Mouse (Mus musculus): ENCODE results near the gene Pwp2.
"Not testable (repeated sequence)": the region's sequence is repeated elsewhere in the genome, so short reads cannot be mapped to it uniquely, and the experiment has no call there.

The Pwp2 gene

DNA sequence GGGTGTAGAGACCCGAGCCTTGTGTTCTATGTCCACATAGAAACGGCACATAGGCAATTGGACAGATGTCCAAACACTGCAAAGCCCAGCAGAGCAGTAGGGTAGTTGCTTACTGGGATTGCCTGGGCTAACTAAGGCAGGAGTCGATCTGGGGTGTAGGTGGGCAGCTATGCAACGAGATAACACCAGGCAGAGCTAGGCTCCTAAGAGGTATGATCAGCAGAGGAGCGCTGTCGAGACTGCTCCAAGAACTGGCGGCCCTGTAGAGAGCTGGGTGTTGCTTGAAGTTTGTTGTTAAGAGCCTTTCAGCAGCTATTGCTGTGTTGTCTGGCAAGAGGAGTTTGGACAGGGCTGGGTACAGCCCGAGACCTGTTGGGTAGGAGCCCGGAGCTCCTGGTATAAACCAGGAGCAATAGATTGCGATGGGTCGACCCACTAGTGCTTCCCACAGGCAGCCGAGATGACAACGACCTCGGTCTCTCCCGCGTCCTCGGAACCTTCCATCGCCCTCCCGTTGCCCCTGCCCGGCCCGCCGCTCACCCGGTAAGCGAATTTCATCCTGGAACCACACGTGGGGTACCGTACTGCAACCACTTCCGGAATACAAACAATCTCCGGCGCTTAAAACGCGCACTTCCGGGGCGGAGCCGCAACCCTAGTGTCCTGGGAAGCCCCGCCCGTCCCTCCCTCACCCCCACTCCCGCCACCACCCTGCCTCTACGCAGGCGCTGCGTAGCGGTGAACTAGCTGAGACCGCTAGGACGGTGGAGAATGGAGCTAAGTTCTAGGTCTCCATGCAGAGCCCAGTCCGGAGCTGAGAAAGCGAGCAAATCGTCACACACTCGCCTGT lies at the start of gene Pwp2:
Gene Pwp2 (minus strand): TSS at position 619 of the 850 bp plus-strand sequence.
- DNase-seq, result peak; percentile 96

DNA sequence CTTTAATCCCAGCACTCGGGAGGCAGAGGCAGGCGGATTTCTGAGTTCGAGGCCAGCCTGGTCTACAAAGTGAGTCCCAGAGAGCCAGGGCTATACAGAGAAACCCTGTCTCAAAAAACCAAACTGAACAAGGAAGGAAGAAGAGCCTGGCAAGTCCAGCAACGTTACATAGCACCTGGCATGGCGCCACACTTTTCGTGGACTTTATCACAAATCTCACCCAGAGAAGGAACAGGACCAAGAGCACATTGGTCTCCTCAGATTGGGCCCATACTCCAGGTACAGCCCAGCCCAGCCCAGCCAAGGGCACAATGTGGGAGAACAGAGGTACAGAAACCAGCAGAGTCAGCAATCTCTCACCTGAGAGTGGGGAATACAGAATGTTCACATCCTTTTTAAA lies 48.8 kb upstream of the Pwp2 start:
- DNase-seq, result no peak

DNA sequence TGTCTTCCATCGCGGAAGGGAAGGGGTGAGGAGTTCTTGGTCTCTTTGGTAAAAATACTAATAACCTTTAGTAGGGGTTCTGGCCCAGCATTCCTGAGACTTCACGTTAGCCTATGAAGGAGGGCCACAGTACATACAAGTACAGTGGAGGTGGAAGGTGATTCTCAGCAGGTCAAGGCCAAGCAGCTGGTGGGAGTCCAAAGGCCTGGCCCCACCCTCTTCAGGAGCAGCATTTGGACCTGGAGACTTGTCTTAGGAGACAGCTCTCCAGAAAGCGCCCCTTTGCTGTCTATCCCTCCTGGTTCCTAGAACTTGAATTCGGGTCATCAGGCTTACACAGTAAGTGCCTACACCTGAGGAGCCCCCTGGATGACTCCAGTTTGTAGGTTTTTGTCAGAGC lies 48.2 kb upstream of the Pwp2 start:
- no peak for DNase-seq

DNA sequence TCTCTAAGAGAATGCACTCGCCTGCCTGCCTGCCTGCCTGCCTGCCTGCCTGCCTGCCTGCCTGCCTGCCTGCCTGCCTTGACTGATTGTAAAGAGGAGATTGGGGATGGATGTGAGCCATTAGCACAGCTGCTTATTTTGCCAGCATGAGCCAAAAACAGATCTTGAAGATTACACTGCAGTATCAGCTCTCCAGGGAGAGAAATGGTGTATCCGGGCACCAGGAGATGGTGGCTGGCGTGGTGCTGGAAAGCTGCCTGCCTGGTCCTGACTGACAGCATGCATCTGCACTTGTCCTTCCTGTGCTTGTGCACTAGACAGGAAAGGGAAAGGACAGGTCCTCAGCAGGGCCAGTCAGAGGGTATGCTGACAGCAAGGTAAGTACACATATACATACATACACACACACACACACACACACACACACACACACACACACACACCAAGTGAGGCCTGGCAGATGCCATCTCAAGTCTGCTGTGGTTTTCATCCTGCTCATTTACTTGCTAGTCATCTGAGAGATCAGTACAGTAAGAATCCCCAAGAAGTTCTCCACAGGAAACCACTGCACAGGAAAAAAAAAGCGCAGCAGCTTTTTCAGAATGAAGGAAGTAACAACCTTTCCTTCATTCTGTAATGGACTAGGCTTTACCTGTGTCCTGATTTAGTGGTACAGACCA lies 47.5 kb upstream of the Pwp2 start:
- DNase-seq, result no peak

DNA sequence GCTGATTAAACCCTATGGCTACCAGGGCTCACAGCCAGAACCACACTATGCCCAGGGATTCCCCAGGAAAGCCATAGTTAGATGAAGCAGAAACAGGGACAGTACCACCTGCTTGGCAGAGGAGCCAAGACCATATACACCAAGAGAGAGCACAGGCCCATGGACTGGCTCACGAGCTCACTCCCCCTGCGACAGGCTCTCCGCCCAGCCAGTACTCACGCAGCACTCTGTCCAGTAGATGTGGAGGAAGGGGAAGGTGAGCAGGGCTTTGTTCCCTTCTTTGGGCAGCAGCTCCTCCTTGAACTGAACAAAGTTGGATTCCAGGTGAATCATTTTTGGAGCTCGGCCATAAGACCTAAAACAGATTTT lies 43.6 kb upstream of the Pwp2 start:
- no peak for DNase-seq

DNA sequence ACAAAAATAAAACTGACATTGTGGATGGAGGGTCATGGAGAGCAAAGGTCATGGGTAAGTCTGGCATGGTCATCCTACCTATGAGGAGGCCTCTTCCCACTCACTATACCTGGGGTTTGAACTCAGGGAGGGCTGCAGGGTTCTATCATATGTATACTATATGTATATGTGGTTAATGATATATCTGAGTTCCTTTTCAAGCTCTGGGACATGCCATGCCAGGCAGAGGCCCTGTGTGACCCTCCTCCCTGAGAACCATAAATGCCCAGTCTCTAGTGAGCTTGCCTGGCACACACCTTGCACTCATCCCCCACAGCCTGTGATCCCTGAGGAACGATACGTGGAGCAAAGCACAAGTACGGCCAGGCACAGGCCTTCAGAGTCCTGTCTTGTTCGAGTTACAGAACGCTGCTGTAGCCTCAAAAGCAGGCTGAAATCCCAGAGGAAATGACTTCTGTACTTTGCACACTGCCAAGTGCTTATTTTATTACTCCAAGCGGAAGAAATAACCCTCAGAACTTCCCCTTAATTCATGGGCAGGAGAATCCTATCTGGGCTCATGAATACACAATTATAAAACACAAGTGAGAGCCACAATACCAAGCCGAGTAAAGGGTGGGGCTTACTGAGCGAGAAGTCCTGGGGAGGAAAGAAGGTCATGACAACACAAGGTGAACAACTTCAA lies 43.1 kb upstream of the Pwp2 start:
- DNase-seq, result peak; percentile 1

DNA sequence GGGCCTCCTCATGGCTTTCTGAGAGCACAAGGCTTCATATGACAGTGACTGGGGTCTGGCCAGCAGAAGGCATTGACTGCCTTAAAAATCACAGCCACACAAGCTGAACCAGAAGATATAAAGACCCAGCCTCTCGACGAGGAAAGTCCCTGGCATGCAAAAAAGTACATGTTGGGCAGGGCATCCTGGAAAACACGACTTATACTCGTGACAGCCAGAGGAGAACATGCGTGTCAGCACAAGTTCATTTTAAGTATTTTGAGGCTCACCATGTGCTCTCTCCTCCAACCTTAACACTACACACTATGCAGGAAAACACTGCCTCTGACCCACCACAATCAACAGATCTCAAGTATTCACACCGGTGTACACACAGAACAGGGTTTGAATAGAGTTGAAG lies 39.2 kb upstream of the Pwp2 start:
- DNase-seq, result no peak

DNA sequence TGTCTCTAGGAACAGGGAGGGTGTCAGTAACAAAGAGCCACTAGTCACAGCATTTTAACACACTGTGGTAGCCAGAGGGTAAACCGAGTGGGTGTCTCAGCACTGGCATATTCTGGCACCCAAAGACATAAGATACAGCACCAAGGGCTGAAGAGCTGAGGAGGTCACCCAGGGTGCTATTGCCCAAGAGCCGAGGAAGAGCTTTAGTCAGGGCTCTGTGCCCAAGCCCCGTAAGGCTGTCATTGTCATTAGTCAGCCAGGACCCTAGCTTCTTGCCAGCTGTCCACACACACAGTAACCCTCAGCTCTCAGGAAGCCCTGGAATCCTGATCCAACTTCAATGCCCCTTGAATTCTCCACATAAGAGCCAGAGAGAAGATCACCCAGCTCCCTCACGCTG lies 38.0 kb upstream of the Pwp2 start:
- DNase-seq, result no peak

DNA sequence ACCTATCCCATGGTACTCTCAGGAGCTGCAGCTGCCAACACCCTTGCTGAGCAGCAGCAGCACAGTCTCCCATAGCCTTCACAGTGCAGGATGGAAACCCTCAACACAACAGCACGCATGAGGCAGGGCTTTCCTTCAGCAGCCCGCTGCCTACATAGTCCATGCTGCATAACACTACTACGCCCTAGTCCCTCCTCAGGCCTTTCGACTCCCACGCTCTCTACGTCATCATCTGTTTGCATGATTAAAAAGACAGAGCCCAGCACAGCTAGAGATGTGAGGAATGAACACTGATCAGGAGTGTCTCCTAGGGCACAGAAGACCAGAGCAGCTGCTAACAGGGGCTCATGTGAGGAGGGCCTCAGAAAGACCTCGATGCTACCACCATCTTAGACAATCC lies 36.4 kb upstream of the Pwp2 start:
- no peak for DNase-seq

DNA sequence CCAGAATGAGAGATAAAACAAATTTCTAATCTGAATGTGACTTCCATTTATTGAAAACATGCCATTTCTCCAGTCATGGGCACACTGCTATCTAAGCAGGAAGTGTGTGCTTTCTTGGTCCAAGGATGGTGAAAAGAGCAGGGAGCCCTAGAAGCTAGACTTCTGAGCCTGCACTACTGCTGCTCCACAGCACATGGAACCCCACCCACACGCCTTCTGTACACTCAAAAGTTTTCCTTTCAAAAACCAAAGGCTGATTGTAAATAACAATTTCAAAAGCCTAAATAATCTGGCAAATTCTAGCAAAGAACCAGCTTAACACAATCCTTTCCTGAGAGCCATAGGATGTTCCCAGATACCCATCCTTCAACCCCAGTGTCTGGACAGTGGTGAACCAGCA lies 34.6 kb upstream of the Pwp2 start:
- no peak for DNase-seq

DNA sequence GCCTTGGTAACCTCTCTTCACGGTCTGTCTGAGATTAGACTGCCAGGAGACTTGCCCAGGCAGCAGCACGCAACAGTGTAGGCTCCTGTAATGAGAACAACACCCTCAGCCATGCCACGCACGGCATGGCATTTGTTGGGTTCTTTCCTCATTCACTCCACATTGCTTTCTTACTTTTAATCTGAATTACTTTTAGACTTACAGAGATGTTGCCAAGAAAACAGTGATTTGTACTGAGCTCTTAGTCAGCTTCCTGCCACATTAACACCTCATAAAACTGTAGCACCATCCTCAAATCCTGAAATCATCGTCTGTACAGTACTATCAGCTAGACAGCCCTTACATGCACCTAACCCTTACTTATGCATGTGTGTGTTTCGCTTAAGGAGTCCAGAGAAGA lies 33.6 kb upstream of the Pwp2 start:
- DNase-seq, result no peak

DNA sequence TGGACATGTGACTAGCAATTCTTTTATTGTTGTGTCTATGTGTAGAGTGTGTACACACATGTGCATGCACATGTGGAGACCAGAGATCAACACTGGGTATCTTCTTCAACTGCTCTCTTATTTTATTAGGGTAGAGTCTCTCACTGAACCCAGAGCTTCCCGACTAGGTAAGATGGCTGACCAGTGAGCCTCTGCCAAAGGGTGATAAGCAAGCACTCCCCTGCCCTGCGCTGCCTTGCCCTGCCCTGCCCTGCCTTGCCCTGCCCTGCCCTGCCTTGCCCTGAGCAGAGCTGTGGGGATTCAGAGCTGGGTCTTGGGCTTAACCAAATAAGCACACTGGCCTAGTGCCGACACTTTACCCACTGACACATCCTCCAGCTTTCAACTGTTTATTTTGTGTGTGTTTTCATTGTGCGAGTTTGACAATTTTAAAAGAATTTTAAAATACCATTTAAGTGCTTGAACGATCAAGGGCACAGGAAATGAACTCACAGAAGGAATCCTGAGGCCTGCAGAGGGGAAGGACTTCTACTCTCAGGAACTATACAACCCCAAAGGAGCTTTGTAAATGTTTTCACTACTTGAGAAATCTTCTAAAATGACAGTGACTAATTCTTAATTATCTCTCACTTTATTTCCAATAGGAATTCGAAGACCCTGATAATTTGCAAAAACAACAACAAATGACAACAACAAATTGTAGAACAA lies 31.6 kb upstream of the Pwp2 start:
- no peak for DNase-seq

DNA sequence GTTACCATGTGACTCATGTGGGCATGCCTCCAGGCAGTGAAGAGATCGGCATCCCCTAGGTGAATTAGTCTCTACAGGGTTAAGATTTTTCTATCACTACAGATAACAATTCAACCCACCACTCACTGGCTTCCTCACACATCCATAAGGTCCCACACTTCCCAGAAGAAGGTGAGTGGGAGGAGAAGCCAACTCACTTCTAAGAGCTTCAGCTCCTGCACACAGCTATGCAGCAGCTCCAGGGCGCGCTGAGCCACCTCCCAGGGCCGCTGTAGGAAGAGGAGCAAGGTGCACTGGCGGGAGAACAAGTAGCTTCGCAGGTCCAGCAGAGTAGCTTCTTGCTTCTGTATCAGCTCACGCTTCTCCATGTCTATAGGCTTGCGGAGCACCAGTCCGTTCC lies 29.4 kb upstream of the Pwp2 start:
- DNase-seq, result no peak

DNA sequence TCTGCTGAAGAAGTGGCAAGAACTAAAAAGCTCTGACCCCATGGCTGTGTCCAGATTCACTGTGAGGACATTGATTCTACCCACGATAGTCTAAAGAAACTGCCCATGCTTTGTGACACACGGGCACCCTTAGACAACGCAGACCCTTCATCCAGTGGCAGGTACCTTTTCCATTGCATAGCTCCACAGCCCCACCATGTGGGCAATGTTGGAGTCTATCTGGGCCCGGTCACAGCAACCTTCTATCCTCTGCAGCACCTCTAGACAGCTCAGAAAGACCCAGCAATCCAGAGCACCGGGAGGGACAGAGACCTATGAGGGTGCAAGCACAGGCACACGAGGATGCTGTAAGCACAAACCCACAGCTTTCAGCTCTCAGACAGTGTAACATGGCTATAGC lies 26.4 kb upstream of the Pwp2 start:
- DNase-seq, result peak; percentile 13

DNA sequence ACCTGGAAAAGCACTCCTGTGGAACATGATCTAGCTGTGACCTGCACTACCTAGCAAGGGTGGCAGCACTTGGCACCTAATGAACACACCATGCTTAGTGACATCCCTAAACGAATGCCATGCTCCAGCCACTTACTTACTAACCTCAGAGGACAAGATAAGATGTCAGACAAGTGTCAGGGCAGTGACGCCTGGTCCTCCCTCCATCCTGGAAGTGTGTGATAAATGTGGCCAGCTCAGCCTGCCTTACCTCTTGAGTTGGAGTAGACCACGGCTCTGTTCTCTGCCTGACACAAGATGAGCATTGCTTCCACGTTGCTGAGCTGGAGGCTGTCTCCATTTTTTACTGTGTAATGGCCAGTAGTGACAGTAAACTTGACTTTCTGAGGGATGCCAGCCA lies 16.2 kb upstream of the Pwp2 start:
- DNase-seq, result no peak

DNA sequence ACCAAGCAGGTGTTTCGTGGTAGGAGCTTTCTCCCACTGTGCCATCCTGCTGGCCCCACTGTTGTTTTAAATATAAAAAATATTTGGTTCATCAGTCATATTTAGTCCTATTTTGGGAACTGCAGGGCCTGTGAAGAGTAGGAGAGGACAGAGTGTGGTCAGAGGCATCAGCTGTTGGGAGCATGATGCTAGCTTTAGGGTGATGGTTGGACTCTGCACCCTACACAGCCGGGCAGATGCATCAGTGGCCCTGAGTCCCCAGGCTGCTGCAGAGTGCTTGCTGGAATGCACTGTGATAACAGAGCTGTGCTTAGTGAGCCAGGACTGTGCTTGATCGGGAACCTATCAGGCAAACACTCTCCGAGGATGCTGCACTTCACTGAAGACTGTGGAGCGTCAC lies 8.0 kb upstream of the Pwp2 start:
- no peak for DNase-seq

DNA sequence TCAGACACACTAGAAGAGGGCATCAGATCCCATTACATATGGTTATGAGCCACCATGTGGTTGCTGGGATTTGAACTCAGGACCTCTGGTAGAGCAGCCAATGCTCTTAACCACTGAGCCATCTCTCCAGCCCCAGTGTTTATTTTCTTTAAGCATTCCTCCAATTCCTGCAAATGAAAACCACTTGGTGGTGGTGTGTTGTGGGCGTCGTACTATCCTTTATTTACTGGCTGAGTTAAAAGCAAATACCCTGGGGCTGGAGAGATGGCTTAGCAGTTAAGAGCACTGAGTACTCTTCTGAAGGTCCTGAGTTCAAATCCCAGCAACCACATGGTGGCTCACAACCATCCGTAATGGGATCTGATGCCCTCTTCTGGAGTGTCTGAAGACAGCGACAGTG lies 1.1 kb upstream of the Pwp2 start:
- not testable (repeated sequence) for DNase-seq

DNA sequence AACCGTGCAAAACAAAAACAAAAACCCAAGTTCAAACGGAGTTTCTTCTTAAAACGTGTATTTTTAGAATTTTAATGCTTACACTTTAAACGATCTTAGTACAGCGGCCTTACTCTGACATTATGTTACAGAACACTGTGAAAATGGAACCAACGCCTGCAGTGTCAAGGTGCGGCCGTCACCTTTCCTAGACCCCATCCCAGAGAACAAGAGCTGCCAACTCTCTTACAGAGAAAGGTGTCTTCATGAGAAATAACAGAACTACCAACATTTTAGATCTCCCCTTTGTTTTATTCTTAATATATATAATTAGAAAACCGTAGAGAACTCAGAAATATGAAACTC lies 404 bp upstream of the Pwp2 start:
- DNase-seq, result no peak

DNA sequence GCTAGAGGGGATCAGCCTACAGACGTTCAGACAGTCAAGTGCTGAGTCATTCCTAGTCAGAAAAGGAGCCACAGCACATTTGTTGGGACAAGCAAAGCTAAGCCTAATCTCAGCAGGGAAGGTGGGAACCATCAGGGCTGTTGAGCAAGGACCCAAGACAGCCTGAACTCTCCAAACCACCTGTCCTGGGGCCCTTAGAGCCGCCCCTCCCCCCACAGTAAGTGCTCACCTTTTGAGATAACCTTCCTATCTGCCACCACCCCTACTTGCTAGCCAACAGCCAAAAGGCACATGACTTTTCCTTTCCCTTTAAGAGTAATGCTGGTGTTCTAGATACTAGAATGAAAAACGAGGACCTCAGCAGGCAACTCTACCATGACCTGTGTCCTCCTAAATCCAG lies 1.4 kb downstream of the Pwp2 start:
- no peak for DNase-seq

DNA sequence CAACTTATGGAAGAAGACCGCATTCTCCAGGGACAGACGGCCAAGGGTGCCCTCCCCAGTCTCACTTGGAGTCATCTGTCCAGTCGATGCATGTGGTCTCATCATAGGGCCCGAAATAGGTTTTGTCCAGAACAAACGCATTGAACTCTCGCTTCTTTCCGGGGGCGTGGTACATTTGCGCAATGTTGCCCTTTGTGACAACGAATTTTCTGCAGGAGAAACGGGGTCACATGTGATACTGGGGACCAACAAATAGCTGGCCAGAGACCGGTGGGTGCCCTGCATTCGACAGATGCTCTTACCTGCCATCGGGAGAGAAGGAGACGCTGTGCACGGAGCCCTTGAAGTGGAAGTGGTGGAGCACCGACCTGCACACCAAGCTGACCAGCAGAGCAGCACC lies 2.6 kb downstream of the Pwp2 start:
- no peak for DNase-seq

DNA sequence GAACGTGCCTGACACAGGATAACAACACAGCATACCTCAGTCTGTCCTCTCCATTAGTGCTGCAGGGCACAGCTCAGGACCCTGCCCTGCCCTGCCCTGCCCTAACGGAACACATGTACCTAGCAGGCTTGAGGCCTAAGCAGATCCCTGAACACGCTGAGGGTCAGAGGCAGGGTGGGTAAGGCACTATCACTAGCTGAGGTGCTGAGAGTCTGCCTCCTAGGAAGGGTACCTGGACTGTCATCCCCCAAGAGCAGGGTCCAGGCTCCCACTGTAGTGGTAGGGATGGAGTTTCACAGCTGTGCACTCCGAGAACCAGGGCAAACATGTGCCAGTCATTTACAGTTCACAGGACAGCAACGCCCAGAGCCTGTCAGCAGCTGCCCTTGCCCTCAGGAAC lies 10.5 kb downstream of the Pwp2 start:
- DNase-seq, result no peak

DNA sequence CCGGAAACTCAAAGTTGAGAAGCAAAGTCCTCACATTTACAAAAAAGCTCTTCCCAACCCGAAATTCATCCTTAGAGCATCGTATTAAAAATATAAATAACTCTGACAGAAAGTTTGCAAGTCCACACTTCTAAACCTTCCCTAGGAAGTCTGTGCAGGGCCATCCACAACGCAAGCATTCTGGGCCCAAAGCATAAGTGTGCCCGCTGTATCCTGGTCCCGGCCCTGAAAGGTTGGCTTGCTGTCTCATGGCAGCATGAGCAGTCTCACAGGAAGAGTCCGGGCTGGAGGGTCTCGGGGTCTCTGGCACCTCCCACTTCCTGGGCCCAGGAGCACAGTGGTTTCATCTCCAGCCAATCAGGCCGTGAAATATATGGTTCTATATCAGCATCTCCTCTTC lies 13.4 kb downstream of the Pwp2 start:
- no peak for DNase-seq

DNA sequence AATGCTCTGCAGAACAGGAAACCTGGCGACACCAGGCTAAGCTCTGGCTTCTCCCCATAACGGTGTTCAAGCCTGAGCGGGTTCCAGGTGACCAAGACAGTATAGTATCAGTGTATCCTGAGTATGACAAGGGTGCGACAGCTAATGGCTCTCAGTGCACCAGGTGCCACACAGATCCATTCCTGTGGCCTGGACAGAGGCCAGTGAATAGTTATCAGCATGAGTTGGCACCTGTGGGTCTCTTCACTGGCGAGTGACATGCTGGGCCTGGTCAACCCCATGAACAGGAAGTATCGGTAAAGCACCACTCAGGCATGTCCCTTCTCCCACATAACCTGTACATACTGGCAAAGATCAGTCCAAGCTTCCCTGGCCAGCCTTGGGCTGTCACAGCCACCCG lies 13.9 kb downstream of the Pwp2 start:
- DNase-seq, result no peak

DNA sequence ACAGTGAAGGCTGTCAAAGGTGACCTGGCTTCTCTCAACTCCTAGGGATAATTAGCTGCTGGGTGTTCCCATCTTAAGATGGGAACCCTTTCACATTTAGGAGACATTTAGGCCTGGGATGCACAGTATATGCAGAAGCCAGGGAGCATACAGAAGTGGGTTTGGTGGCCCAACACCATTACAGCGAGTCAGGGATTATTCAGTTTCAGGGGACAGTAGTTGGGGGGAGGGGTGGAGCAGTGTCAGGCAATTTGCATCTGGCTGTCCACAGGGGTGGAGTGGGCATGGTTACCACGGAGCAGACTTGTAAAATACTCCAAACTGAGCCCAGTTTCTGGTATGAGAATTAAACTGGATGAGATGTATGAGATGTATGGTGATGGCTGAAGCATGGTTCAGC lies 14.5 kb downstream of the Pwp2 start:
- no peak for DNase-seq

Measured in retina, postnatal 1 day (tissue).